Mouse (Mus musculus) mouse embryonic stem cell (cell line): ENCODE data around the gene Anxa5.

Source experiments
- in situ Hi-C, 2 experiments: fragments of 300-500 bp; cut with MboI; formaldehyde crosslinking; loops; 1 replicate in 1 of 2; 3 replicates in 1 of 2; pipeline ENCODE4 v1.14.3; 2019 to 2020; ENCODE audit warnings: low sequenced_read_pairs in 2 of 2, low pct_unique_long_range_greater_than_20kb in 1 of 2, mixed read lengths in 1 of 2; ENCODE audit not compliant: unreplicated experiment in 1 of 2

Gene Anxa5

DNA sequence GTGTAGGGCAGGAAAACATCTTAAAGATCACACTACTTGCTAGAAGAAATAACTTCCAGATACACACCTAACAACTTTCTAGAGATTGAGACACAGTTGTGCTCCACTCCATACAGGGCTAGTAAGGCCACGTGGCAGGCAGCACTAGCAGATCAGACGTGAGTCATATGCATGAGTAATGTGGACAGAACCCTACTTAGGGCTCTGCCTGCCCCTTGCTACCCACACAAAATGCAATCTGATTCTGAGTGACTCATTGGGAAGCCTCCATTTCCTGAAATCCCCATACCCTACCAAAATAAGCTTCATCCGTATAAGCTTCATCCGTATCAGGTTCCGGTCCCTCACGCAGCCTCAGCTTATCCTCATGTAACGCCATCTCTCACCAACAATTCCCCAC, 8.1 kb downstream of the Anxa5 start:
- in situ Hi-C loops: no loop called here

GRCm38 (mm10) chr3:36465538-36465937, 10.2 kb downstream of the Anxa5 start:
- in situ Hi-C loops: no loop called here

DNA sequence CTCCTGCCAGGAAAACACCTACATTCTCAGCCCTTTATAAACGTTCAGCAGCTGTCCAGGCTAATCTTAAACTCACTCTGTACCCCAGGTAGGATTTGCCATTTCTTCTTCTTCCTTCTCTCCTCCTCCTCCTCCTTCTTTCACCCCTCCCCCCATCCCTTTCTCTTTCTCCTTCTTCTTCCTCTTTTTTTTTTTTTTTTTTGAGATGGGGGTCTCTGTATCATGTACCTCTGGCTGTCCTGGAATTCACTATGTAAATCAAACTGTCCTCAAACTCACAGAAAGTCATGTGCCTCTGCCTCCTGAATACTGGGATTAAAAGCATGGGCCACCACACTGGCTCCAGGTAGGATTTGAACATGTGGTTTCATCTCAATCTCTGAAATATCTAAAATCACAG, 13.3 kb downstream of the Anxa5 start:
- in situ Hi-C loops: no loop called here

DNA sequence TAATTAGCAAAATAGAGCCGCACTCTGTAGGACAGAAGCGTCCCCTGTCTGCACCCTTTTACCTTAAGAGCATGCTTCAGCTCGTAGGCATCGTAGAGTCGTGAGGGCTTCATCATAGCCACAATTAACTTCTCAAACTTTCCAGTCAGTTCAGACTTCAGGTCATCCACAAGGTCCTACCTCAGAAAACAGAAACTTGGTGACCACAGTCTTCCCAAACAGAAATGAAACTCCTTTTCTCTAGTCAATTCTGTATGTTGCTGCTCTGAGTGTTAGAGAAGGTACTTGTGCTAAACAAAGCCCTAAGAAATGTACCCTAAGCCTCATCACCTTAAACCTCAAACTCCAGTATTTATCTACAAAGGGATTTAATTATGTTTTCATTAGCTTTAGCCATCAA, 13.9 kb downstream of the Anxa5 start:
- in situ Hi-C loops: no loop called here

DNA sequence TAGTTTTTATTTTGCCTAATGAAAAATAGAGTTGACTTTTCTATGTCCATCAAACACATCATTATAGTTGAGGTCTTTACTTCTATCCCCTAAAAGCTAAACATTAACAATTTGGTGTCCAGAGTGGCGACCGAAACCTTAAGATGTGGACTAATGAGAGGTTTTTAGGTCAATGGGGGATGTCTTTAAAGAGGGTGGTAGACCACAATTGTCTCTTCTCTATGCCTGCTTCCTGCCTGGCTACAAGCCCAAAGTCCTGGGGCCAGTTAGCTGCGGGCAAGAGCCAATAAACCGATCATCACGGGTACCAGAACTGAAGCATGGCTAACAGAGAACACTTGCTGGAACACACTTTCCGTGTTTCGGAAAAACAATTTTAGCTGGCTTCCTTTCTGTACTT, 15.0 kb downstream of the Anxa5 start:
- in situ Hi-C loops: no loop called here

DNA sequence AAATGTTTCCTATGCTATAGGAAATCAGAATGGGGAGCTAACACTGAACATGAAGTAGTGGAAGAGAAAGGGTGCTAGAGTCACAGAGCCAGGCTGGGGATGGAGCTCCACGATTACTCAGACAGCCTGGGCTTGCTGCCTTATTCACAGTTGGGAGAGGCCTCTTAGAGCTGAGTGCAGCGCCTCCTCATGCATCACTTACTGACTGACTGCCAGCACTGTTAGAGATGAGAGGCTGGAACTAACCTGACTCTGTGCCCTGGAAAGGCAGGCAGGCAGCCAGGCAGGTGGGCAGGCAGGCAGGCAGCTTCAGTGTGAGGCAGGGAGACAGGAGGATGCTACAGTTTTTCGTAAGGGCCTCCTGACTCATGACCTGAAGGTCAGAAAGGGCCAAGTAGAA, 20.1 kb downstream of the Anxa5 start:
- in situ Hi-C loops: no loop called here

GRCm38 (mm10) chr3:36455124-36455523, 20.6 kb downstream of the Anxa5 start:
- in situ Hi-C loops: no loop called here

GRCm38 (mm10) chr3:36452502-36452901, 23.2 kb downstream of the Anxa5 start:
- in situ Hi-C loops: no loop called here

DNA sequence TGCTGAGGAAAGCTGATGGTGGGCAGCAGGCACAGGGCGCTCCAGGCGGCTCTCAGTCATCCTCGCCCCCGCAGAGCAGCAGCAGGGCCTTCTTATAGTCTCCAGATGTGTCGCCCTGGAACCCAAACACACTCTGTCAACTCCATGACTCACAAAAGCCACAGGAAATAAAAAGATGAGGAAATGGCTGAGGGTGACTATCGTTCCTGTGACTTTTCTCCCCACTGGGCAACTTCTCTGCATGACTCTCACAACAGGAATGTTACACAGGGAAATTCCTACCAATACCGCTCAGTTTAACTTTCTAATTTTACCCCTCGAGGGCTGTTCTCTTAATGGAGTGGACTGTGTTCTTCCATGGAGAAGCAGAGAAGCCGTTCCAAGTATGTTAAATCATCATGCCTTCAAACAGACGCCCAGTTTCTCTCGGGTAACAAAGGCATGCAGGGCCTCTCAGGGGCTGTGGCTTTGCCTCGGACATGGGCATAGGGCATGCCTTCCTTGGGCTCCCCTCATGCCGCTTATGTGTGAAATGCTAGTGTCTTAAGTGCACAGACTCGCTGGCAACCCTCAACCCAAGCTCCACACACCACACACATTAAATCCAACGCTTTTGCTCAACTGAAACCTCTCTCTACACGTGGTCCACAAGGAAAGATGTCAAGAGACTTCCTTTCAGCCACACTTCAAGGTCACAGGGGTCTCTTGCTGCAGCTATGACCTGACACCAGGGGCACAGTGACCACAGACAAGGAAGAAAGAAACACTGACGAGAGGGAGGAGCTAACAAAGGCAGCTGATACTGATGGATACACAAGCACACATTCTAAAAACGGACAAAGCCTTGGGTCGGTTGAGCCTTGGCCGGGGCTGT, 26.2 kb downstream of the Anxa5 start:
- in situ Hi-C loops: loop anchor here in 1 of 2 experiments (25.0 kb wide), 1 partner anchor 237 kb away; the partner anchor contains the start of gene Qrfpr

DNA sequence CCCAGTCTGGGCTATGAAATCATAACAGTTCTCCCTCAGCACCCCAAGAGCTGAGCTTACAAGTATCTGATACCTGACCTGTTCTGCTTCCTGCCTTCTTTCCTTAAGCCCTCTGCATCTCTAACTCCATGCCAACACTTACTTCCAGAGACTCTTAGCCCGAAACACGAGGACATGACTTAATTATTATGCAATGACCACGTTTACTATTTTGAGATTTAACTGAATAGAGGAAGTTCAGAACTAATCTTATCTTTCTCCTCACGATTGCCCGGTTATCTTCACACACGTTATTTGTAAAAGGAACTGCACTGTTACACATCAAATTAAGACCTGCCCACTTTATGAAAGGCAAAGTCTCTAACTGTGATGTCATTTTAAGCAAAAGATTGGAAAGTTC, 28.8 kb downstream of the Anxa5 start:
- in situ Hi-C loops: loop anchor here in 1 of 2 experiments (25.0 kb wide), 1 partner anchor 235 kb away; the partner anchor contains the start of gene Qrfpr

- in situ Hi-C loops: loop anchor here in 1 of 2 experiments (25.0 kb wide), 1 partner anchor 234 kb away; the partner anchor contains the start of gene Qrfpr
These were observed 29.2 kb downstream of the Anxa5 start for GRCm38 (mm10) chr3:36446506-36446905.

DNA sequence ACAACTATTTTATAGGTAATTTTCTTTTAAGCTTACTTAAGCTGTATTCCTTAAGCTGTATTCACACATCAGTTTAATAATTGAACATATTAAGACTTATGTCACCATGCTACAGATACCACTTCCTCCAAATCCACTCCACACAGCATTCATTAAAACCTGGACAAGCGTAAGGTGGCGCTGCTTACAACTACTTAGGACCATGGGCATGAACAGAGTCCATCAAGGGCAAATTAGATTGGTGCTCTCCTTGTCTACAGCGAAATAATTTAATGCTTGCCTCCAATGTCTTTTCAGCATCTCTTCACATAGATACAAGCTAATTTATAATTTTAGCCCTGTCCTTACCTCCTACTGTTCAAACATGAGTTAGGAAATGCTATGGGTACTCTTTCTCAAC, 29.7 kb downstream of the Anxa5 start:
- in situ Hi-C loops: loop anchor here in 1 of 2 experiments (25.0 kb wide), 1 partner anchor 234 kb away; the partner anchor contains the start of gene Qrfpr

DNA sequence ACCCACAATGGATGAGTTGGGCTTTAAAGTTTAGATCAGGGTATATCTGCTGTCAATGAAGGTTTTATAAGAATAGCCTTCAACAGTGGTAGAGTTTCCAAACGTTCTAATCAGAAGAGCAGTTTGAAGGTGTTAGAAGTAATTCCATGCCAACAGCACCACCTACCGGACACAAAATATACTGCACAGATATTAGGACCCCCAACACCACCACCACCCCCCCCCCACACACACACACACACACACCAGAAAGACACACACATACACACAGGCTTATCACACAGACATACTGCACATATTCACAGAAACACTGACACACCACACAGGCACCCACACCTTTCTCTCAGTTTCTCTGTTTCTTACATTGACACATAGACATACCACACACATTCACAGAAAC, 33.3 kb downstream of the Anxa5 start:
- in situ Hi-C loops: loop anchor here in 1 of 2 experiments (25.0 kb wide), 1 partner anchor 230 kb away; the partner anchor contains the start of gene Qrfpr

DNA sequence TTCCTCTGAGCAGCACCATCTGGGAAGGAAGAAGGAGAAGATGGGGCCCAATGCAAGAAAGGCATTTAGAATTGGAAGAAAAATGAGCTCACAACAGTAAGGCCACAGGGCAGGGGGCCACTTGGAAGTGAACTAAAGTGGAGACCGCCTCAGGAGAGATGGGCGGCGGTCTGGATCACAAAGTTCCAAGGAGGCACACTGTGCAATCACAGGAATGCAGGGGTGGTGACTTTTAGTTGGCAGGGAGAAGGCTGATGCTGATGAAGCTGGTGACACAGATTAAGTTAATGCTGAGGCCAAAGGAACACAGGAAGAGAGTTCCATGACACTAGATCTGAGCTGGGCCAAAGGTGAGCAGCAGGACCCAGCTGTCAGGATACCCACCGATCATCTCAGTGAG, 35.4 kb downstream of the Anxa5 start:
- in situ Hi-C loops: loop anchor here in 1 of 2 experiments (25.0 kb wide), 1 partner anchor 228 kb away; the partner anchor contains the start of gene Qrfpr

DNA sequence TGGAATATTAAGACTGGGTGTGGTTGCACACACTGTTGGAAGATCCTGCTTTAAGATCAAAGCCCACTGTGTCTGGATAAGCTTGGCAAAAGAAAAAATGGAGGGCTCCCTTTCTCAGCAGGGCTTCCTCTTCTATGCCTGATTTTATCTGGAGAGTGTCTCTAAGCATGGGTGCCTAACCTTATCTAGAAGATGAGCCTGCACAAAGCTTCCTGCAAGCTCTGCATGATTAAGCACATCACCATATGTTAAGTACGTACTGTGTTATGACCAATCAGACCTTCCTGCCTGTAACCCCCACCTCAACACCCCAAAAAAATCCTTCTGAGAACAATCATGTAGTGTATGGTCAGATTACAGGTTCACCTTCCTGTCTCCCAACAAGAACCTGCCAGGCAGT, 45.3 kb downstream of the Anxa5 start:
- in situ Hi-C loops: loop anchor here in 1 of 2 experiments (25.0 kb wide), 1 partner anchor 218 kb away; the partner anchor contains the start of gene Qrfpr

GRCm38 (mm10) chr3:36427386-36427785, 48.3 kb downstream of the Anxa5 start:
- in situ Hi-C loops: loop anchor here in 1 of 2 experiments (25.0 kb wide), 1 partner anchor 215 kb away; the partner anchor contains the start of gene Qrfpr

- in situ Hi-C loops: no loop called here
These were observed 66.2 kb downstream of the Anxa5 start for GRCm38 (mm10) chr3:36409456-36409855.

DNA sequence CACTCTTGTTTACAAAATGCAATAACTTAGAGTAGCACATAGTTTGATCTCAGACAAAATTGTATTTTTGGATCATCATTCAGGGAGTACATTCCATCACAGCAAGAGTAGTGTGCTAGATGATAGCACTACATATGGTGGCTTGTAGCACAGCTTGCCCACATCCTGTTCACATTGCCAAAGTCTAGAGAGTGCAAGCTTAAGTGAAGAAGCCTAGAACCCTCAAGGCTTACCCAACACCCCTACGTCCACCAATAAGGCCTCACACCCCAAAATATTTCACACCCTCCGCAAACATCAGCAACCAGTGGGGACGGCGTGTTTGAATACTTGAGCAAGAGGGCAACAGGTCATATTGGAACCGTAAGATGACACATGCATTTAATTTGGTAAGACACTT, 68.7 kb downstream of the Anxa5 start:
- in situ Hi-C loops: no loop called here

- in situ Hi-C loops: no loop called here
These were observed 69.4 kb downstream of the Anxa5 start for GRCm38 (mm10) chr3:36406340-36406739.

GRCm38 (mm10) chr3:36401900-36402299, 73.8 kb downstream of the Anxa5 start:
- in situ Hi-C loops: no loop called here
